Mouse (Mus musculus) cerebellum, postnatal 36 days (tissue): Measurements from ENCODE around the gene Syne3.

Source experiments
- DNase-seq, 2 experiments: peaks; one replicate each; pipeline ENCODE4 v3.0.0; 2021 to 2022; ENCODE audit warnings: mixed read lengths in 2 of 2

The Syne3 gene

GRCm38 (mm10) chr12:104880367-104880766, 129.2 kb downstream of the Syne3 start:
- DNase-seq, result no peak
